Mouse (Mus musculus): ENCODE data around the gene Cyp4f13.
A peak's percentile ranks its signal among the peaks of the same experiment; 100 is the strongest.

Gene Cyp4f13

DNA sequence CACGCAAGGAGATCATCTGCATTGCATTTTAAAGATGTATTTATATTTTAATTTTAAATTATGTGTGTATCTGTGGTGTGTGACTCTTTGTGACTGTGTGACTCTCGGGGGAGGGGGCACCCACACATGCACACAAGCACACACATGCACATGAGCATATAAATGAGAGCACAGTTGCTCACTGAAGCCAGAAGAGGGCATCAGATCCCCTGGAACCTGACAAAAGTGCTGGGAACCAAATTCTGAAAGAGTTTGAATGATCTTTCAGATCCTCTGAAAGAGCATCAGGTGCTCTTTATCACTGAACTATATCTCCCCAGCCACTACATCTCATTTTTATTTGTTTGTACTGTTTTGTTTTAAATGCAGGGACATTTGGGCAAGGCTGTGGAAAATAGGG is 42.8 kb downstream of the Cyp4f13 start:
- no peak for DNase-seq

DNA sequence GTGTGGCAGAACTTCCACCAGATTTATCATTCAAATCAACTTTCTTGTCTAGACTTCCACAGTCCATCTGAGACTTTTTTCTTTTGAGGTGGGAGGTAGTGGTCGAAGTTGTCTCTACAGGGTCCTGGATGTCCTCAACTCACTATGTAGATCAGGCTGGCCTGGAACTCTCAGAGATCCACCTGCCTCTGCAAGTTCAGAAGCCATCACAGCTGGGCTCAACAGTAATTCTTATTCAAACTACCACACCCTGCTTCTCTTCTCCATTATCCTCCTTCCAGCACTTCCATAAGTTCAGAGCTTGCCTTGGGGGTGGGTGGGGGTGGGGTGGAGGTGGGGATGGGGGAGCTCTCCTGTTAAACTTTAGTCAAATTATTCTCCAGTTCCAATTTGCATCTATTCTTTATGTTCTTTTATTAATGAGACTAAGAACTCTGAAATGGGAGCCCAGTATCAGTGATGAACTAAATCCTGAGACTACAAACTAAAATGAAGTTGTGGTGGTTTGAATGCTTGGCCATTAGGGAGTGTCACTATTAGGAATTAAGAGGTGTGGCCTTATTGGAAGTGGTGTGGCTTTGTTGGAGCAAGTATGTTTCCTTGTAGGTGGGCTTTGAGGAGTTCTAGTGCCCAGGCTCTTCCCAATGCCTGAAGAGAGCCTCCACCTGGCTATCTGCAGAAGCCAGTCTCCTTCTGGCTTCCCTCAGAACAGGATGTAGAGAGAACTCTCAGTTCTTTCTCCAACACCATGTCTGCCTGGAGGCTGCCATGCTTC is 45.3 kb downstream of the Cyp4f13 start:
- no peak for DNase-seq

DNA sequence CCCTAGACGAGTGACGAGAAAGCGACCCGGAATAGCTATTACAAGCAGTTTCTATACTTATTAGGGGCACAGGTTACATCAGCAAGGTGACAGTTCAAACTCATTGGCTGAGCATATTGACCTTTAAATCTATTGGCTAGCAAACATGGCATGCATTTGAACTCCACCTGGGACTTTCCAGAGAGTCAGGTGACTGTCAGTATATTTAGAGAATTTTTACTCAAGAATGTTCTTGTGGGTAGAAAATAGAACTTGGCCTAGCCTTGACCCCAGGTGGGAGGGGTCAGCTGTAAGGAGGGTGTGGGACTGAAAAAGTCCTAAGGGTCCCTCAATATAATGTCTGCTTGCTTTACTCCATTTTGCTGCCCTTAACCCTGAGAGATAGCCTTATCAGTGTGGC is 51.8 kb downstream of the Cyp4f13 start:
- DNase-seq = no peak

DNA sequence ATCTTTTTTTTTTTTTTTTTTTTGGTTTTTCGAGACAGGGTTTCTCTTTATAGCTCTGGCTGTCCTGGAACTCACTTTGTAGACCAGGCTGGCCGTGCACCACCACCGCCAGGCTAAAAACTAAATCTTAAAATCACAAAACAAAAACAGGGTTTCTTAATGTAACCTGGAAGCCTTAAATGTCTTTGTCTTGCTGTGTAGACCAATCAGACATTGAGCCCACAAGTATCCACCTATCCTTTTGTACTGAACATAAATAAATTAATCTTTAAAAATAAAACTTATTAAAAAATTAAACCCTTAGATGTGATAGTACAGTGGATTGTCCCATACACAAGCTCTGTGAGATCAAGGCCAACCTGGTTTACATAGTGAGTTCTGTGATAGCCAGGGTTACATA is 53.3 kb downstream of the Cyp4f13 start:
- DNase-seq = no peak

DNA sequence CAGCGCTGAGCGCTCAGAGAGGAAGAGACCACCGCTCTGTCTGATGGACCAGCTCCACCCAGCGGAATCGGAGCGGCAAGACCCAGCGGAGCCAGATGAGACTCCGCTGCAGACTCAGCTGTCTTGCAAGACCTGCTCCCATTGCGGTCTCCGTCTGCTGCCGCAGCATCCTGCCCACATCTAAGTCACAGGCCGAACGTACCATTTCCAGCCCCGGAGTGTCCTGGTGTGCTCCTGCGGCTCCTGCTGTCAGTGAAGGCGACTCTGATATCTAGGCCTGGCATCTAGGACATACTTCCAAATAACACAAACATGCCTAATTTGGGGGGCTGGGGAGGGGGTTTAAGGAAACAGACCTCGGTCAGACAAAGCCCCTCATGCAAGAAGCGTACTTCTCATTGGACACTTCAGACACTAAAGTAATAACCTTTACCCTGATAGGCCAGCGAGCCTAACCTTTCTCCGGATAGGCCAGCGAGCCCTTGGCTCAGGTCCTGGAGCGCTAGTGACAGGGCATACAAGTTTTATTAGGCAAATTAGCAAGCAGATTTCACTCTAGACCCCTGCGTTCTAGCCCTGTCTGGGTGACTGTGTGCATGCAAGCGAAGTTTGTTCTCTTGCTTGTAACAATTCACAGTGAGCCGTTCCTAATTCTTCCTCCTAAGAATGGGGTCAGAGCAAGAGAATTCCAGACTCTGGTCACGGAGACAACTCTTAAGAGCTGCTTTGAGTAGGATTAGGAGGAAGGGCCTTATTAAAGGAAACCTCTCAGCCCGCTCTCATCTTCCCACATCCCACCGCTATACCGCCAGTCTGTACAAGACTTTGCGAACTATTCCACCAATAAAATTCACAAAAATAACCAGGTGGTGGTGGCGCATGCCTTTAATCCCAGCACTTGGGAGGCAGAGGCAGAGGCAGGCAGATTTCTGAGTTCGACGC is 55.7 kb downstream of the Cyp4f13 start, which contains the start of gene Zfp870:
Gene Zfp870 (minus strand): TSS at position 404 of the 942 bp plus-strand sequence.
- peak; percentile 92 for DNase-seq

DNA sequence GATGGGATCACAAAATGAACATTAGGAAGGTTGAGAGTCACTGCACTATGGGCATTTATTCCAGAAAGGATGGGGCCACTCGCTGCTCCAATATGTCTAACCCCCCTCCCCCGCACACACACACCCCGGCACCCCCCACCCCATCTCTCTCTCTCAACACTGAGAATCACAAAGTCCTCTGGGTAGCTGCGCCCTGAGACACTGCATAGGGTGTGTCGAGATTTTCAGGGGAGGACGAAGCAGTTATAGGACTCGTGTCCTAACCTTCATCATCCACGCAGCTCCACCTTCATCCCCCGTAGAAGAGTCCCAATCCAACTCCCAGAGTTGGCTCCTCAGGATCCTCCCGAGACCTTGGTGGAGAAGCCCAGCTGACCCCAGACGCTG is 56.4 kb downstream of the Cyp4f13 start:
- DNase-seq = no peak

DNA sequence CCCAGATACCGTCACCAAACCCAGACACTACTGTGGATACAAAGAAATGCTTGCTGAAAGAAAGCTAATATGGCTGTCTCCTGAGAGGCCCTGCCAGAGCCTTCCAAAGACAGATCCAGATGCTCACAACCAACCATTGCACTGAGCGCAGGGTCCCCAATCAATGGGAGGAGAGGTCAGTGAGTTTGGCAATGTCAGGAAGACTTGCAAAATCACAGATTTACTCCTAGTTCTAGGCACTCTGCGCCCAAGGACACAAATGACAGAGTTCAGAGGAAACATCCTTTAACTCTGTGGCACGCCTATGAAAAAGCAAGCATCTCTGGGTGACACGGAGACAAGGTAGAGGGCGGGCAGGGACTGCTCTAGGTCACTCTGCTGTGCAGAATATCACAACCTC is 57.6 kb downstream of the Cyp4f13 start:
- DNase-seq = no peak

DNA sequence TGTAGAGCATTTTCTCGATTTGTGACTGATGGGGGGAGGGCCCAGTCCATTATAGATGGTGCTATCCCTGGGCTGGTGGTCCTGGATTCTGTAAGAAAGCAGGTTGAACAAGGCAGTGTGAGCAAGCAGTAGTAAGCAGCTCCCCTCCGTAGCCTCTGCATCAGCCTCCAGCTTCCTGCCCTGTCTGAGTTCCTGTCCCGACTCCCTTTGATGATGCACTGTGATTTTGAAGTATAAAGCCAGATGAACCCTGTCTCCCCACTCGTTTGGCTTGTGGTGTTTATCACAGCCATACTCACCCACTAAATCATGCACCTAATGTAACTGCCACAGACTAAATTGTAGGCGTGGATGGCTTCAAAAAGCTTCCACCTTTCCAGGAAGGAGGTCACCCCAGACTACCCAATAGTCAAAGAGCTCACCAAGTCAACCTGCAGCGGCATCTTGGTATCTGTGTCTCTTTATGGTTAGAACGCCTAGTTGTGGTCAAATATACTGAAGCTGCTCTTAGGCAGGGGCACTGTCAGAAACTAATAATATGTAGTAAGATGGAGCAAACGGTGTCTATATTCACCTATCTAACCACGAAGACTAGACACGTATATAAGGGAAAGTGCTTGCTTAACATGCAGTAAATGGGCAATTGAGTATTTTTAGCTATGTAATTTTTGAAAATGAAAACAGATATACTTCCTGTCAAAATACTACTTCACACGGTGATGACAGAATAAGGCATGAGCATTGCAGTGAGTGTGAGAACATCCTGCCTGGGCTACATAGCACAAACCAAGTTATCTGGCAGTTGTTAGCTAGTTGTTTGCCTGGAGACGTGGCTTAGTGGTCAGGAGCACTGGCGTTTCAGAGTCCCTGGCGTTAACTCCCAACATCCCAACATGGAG is 66.6 kb downstream of the Cyp4f13 start:
- DNase-seq = no peak

DNA sequence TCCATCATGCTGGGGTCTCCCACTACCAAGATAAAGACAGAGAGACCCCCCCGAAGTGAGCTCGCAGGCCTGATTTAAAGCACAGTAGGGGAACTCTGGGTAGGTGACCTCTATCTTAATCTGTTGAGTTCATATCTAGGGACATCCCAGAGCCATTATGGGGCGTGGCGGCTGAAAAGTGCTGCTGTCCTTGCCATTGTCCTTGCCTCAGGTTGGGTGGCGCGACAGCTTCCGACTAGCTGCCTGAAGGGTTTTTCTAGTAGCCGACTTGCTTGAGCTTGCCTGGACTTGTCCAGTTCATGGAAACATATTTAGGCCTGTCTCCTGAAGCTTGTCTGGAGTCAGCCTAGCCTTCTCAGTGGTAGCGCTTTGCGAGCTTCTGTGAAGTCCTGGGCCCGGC is 68.4 kb downstream of the Cyp4f13 start:
- DNase-seq = no peak

DNA sequence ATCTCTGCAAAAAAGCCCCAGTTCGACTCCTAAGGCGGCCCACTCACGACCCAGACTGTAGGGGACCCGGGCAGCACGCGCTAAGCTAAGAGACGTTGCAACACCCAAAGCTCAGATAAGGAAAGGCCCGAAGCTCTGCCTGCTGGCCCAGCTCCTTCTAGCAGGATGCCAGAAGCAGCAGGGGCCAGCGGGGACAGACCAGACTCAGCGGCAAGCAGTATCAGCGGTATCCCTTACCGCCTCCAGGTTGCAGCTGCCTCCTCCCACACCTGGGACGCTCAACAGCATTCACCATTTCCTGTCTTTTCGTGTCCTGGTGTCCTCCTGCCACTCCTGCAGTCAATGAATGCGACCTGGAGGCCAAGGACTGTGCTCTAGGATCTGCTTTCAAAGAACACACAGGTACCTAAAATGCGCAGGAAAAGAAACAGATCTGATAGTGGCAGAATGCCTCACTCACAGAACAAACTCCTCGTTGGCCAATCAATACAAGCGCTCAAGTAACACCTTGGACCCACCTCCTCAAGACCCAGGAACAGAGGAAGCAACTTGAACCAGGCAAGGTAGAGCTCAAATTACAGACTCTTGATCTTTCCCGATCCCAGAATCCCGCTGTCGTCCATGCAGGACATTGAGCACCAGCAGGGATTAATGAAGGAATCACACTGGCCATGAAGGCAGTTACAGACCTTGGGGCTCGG is 69.6 kb downstream of the Cyp4f13 start:
- no peak for DNase-seq

All from layer of hippocampus, adult 9-11 months (tissue).